Mouse (Mus musculus): ENCODE results near the gene Serpinf2.

- TF ChIP-seq CTCF (conservative IDR thresholded peaks at IDR 0.05; ENCODE audit: insufficient read depth, insufficient read length, low read depth, low read length): no peak
- TF ChIP-seq POLR2A (IDR thresholded peaks at IDR 0.05; ENCODE audit: low read depth, low read length): peak; percentile 99
Measured at GRCm38 (mm10) chr11:75460844-75461742, 21.7 kb upstream of the Serpinf2 start, which contains the start of gene Tlcd2.

All from kidney, adult 2 months (tissue).